Mouse (Mus musculus): ENCODE data around the gene Ccdc171.

DNA sequence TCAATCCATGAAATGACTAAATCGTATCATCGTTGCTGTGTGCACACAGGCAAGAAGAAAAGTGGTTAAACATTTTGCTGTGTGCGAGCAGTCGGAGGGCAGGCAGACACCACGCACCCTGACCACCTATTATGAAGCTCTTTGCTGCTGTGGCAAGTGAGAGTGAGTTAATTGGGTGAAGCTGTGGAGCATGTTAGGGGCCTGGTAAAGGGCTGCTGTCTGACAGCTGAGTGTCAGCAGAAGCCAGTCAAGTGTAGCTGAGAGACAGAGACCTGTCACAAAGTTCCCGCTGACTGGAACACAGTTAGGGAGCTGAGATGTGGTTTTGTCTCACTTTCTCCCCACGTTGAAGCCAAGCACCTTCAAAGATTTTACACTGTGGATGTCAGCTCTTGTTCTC lies 321.0 kb downstream of the Ccdc171 start:
- TF ChIP-seq CTCF (IDR thresholded peaks at IDR 0.05; ENCODE audit: borderline replicate concordance, control insufficient read depth, extremely low read depth, insufficient read depth, low read length, poor library complexity) (no peak), POLR2A (IDR thresholded peaks at IDR 0.05; ENCODE audit: control insufficient read depth, extremely low read depth, insufficient read depth, low read length, poor library complexity) (no peak)
